Mouse (Mus musculus) cerebellum, adult 11-12 months (tissue): ENCODE measurements around the gene Stam.
A peak's percentile ranks its signal among the peaks of the same experiment; 100 is the strongest.

Source experiments
- DNase-seq: peaks from one replicate; pipeline ENCODE4 v3.0.0; 2022

The Stam gene

GRCm38 (mm10) chr2:14127629-14128028 is 53.7 kb downstream of the Stam start:
- no peak for DNase-seq

DNA sequence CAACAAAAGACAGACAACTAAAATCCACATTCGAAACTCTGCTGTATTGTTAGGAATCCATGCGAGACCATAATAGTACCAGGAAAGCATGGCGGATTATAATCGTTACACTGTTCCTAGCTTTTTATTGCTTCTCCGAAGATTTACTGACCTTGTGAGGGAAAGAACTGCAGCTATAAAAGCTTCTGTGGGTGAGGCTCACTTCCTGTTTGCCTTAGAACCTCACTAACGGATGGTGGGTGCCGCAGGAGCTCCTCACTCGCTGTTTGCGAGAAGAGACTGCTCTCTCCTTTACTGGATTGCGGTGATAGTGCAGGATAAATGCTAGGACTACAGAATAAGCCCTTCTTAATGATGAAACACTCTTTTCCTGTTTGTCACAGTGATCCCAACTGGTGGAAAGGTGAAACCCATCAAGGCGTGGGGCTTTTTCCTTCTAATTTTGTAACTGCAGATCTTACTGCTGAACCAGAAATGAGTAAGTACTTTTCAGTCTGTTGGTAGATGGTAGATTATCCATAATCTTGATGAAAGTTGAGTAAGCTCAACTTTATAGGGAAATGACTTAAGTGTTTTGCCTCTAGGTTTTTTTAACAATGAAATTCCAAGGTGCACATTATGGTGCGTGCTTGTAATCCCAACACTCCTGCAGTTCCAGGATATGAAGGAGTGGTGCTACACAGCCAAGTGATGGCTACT is 56.9 kb downstream of the Stam start:
- DNase-seq, result no peak

DNA sequence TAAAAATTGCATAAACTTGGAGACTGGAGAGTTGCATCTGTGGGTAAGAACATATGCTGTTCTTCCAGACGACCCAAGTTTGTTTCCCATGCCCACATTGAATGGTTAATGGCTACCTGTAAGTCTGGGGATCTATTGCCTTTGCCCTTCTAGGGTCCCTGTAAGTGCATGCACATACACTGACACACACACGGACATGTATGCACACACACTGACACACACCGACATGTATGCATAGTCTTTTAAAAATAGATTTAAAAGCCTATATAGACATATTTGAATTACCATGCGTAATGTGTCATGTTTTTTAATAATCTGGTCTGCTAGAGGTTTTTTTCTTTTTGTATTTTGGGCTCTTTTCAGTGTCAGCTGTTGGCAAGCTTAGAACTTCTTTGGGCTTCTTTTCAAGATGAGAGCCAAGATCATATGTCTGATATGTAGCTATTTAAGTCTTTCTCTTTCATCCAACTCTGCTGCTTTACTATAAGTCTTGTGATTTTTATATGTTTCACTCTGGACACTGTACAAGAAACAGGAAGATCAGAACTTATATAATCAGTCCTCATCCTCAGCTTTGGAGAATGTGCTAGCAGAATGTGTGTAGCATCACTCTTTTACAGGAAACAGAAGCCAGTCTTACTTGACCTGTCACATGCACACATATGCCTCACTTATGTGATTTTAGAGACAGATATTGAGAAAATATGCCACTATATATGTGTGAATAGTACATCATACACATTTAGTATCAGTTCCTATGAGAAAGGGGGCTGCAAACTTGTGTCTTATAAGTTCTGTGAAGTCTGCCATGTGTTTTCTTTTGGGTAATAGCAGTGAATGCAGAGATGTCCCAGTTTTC is 58.8 kb downstream of the Stam start:
- DNase-seq, result no peak

DNA sequence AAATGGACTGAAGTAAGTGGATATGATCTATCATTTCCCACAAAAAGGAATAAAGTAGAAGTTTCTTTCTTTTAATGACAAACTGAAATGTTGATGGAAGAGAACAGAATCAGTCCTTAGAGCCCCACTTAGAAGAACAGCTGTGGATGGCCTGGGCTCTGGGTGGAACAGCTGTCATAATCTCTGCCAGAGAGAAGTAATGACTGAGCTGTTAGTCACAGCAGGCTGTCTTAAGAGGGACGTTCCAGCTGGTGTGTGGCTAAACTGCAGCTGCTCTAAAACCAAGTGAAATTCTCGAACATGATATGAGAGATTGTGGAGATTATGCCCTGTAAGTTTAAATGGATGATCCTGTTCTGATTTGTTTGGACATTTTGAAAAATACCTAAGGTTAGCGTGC is 63.0 kb downstream of the Stam start:
- no peak for DNase-seq

- no peak for DNase-seq
These were observed 65.7 kb downstream of the Stam start for GRCm38 (mm10) chr2:14139590-14139989.

- DNase-seq, result no peak
These were observed 66.1 kb downstream of the Stam start for GRCm38 (mm10) chr2:14140044-14140443.

- no peak for DNase-seq
These were observed 71.4 kb downstream of the Stam start for GRCm38 (mm10) chr2:14145311-14145710.

DNA sequence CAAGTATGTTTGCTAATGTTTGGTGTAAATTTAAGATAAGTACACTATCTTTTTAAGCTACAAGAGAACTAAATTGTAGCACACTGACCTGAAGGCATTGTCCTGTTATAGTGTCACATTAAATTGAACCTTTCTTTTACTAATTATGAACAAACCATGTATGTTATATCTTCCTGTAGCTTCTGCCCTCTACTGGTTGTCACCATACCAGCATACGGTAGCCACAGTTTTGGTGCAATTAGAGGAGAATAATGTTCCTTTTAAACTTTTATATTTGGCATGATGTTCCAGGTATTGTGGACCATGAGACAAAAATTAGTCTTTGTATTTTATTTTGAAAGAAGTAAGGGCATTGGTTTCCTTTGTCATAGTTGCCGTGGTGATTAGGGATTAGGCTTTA is 73.0 kb downstream of the Stam start:
- DNase-seq, result no peak

DNA sequence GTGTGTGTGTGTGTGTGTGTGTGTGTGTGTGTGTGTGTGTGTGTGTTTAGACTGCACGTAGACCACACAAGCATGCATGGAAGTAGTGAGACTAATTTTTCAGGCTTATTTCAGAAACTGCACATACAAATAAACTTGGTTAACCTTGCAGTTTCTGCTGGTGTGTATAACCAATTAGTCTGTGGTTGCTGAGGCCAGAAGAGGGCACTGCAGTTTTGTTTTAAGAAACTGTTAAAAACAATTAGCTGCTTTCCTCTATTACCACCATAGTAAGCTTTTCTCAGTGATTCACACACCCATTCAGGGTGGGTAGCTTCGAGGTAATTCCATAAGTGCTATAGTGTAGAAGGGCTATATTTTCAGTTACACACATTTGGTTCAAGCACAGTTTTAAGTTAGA is 76.9 kb downstream of the Stam start:
- no peak for DNase-seq

- peak; percentile 52 for DNase-seq
These were observed 78.0 kb downstream of the Stam start for GRCm38 (mm10) chr2:14151854-14152253.

DNA sequence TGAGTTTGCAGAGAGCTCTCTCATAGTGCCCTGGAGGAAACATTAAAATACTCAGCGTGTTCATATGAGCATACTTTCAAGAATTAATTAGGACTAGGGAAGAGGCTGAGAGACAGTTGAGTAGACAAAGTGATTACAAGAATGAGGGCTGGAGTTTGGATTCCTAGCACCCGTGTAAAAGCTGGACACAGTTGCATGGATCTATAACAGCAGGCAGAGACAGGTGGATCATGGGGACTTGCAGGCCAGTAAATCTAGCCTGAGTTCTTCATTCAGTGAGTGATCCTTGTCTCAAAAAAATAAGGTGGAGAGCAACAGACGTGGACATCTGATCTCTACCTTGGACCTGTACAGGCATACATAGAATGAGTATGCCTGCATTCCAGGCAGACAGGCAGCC is 85.1 kb downstream of the Stam start:
- DNase-seq, result no peak

DNA sequence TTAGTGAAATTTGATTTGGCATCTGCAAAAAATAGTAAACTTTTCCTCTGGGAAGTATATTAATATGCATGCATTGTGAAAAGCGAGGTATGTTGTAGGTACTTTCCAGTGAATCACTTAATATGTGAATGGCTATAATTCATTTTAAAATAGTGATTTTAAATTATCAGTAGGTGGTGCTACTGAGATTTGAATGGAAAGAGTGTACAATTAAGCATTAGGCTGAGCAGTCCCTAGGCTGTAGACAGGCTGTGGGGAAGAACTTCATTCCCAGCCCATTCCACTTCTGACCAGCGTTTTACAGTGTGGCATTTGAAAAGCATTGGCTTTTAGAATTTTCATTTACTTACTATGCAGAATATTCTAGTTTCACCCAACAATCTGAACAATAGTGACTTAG is 85.9 kb downstream of the Stam start:
- no peak for DNase-seq

DNA sequence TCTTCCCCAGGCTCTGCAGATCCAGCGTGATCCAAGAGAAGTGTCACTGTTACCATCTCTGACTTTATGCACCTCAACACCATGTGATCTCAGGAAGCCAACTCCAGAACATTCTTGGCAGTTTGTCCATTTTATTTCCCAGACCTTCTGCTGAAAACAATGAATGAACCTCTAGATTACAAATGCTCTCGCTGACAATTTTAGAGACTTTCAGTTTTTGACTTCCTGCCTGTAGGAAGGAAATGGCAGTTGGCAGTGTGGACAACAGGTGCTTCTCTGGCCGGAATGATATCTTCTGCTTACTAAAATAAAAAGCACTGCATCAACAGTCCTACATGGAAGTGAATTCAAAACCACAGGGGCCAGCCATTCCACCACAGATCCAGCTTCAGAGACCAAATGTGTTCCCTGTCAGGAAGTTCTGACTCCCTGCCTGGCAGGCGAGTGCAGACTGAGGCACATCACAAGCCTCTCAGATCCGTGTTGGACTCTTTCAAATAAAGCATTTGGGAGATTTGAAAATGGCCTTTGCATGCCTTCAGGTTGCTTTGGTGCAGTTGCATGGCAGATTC is 90.6 kb downstream of the Stam start:
- peak; percentile 10 for DNase-seq

- DNase-seq, result no peak
These were observed 91.2 kb downstream of the Stam start for GRCm38 (mm10) chr2:14165066-14165465.

- DNase-seq, result no peak
These were observed 91.9 kb downstream of the Stam start for GRCm38 (mm10) chr2:14165618-14166344.

DNA sequence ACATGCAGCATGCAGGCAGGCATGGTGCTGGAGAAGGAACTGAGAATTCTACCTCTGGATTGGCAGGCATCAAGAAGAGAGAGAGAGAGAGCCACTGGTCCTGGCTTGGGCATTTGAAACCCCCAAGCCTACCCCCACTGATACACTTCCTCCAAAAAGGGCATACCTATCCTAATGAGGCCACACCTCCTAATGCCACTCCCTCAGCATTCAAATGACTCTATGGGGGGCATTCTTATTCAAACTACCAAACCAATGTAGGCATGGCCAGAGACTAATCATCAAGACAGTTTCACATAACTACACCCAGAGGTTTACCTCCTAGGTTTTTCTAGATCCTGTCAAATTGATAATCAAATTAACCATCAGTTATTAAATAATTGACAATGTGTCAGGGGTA is 93.8 kb downstream of the Stam start:
- no peak for DNase-seq

GRCm38 (mm10) chr2:14174334-14174733 is 100.4 kb downstream of the Stam start, which contains the start of gene Tmem236:
Gene Tmem236 (plus strand): TSS chr2:14174523.
- DNase-seq, result no peak

- no peak for DNase-seq
These were observed 102.7 kb downstream of the Stam start for GRCm38 (mm10) chr2:14176460-14177193.

- no peak for DNase-seq
These were observed 110.5 kb downstream of the Stam start for GRCm38 (mm10) chr2:14184375-14184774.

GRCm38 (mm10) chr2:14190684-14191083 is 116.8 kb downstream of the Stam start:
- DNase-seq, result no peak

DNA sequence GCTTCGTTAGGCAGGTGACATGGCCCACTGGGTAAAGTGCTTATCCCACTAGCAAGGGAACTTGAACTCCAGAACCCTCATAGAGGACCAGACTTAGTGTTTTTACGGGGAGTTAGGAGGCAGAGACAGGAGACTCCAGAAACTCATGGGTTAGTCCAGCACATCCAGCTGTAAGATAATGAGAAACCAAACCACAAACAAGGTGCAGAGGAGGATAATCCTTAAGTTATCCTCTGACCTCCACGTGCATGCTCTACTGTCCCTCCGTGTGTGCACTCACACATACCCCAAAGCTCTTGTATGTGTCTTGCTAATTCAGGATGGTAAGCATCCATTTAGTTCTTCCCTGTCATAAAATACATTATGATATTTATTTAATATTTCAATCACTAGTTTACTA is 117.7 kb downstream of the Stam start:
- no peak for DNase-seq

DNA sequence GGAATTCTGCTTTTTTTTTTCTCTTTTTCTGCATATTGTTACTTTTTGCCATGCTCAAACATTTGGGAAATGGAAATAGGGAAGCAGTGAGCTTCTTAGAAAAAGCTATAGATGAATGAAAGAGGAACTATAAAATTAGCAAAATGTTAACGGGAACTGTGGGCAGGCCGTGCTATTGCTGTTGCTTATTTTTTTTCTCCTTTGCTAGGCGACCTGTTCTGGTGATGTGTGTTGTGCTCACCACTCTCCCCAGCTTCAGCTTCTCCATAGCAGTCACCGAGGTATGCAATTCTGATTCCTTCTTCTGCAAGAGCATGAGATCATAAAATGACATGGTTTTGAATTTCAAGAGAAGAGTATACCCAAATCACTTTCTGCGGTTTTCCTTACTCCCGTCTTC is 118.1 kb downstream of the Stam start:
- DNase-seq, result no peak
